Mouse (Mus musculus) bone marrow macrophage, adult 2 months (primary cell): Measurements from ENCODE around the gene Ciita.

Source experiments
- CTCF ChIP-seq: IDR thresholded peaks from 2 replicates; pipeline ENCODE4 v1.5.1; 2012; ENCODE audit warnings: low read depth, mild to moderate bottlenecking, low read length, moderate library complexity
- POLR2A ChIP-seq: IDR thresholded peaks from 2 replicates; pipeline ENCODE4 v1.6.1; 2012; ENCODE audit warnings: mild to moderate bottlenecking, low read depth, low read length, borderline replicate concordance

- no peak for TF ChIP-seq CTCF
- no peak for TF ChIP-seq POLR2A
Observed at GRCm38 (mm10) chr16:10436166-10436565, 43.7 kb upstream of the Ciita start.
